Comparison of ENCODE assay signal across 16 mouse cellular contexts in genomic region chr7:131467312-131467711, GRCm38 (mm10).
"Had no signal": no experiment of that assay in that cellular context is flagged by ENCODE, and none has a peak within 500 bp of the region (broad histone marks: within the 10 kb centered on the region; RNA-seq: fewer than 3 reads in every experiment).

No protein-coding gene starts in this region.

- H3K4me2 ChIP-seq: neural tube, embryonic 13.5 days; neural tube, embryonic 15.5 days; stomach, embryonic 15.5 days had no signal

- H3K27ac ChIP-seq: neural tube, embryonic 13.5 days; neural tube, embryonic 15.5 days; stomach, embryonic 15.5 days; stomach, postnatal 0 days had no signal

- H3K4me1 ChIP-seq: neural tube, embryonic 15.5 days; stomach, embryonic 15.5 days had no signal

- H3K36me3 ChIP-seq: neural tube, embryonic 13.5 days; neural tube, embryonic 15.5 days; stomach, embryonic 15.5 days had no signal

- H3K9me3 ChIP-seq: neural tube, embryonic 15.5 days; stomach, embryonic 15.5 days had no signal

- H3K9ac ChIP-seq: neural tube, embryonic 13.5 days; neural tube, embryonic 15.5 days; stomach, embryonic 15.5 days had no signal

- DNase-seq: retina, postnatal 1 day; right cerebral cortex, adult 18-20 months; right cerebral cortex, postnatal 14 days; right cerebral cortex, postnatal 25 days; right cerebral cortex, postnatal 4 days; spleen, adult 18-20 months; thymus, adult 18-20 months; thymus, adult 2 months; thymus, postnatal 14 days; thymus, postnatal 25 days; thymus, postnatal 36 days; thymus, postnatal 4 days had no signal

- H3K27me3 ChIP-seq: stomach, embryonic 15.5 days had no signal

- H3K4me3 ChIP-seq: neural tube, embryonic 13.5 days; neural tube, embryonic 15.5 days; stomach, embryonic 15.5 days had no signal
